Comparison of ENCODE assay signal across 29 mouse cellular contexts in the genomic region with DNA sequence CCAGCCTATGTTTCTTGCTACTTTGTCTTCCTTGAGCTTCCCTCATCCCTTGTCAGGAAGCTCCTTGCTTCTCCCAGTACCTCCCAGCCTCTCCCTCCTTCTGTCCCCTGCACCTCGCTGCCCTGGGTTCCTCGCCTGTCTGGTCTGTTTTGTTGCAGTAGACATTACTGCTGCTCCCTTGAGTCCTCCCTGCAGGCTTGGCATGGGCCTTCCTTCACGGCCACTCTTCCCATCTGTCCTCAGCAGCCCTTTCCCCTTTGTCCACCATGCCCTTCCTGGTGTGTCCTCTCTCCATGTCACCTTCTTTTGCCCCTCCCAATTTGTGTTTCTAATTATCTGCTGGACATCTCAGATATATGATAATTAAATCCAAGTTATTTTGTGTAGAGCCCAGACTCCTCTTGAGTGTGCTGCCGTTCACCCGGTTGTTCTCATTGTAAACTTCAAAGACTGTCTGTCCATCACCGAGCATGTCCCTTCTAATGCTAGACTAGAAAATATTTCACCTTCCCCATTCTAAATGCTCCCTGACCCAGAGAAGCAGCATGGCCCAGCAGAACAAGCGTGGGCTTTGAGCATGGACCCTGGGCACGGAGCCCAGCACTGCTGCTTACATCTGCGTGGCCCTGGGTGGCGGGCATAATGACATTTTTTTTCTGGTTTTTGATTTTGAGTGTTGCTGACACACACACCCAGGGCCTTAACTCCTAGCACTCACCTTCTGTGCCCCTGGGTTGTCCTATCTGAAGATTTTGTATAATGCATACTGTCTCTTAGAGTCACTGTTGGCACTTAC.
DNase-seq lines count a peak whose midpoint lies in the region; ATAC-seq and TF ChIP-seq lines count a peak whose summit lies in the region.
"Had no signal": no experiment of that assay in that cellular context is flagged by ENCODE, and none has a peak within 500 bp of the region (broad histone marks: within the 10 kb centered on the region; RNA-seq: fewer than 3 reads in every experiment).

No protein-coding gene starts in this region.

- TF ChIP-seq CTCF in intestine, postnatal 0 days (IDR thresholded peaks at IDR 0.05; ENCODE audit: low read depth), result no peak

- H3K27ac ChIP-seq in midbrain, embryonic 11.5 days (ENCODE audit: low read depth, low read length), result no peak overlapping the region
- H3K27ac ChIP-seq in midbrain, embryonic 10.5 days (replicated peaks), result no peak overlapping the region
- H3K27ac ChIP-seq in intestine, postnatal 0 days (ENCODE audit: low read depth, low read length), result no peak overlapping the region
- H3K27ac ChIP-seq: embryonic facial prominence, embryonic 10.5 days; embryonic facial prominence, embryonic 13.5 days; gastrocnemius, adult 2 months; heart, embryonic 15.5 days; hindbrain, embryonic 15.5 days; intestine, embryonic 15.5 days had no signal

- H3K4me2 ChIP-seq in midbrain, embryonic 11.5 days, result no peak overlapping the region
- no peak overlapping the region for H3K4me2 ChIP-seq in intestine, postnatal 0 days (replicated peaks; ENCODE audit: low read depth)
- H3K4me2 ChIP-seq: embryonic facial prominence, embryonic 13.5 days; heart, embryonic 12.5 days; heart, embryonic 15.5 days; hindbrain, embryonic 15.5 days; intestine, embryonic 15.5 days had no signal

- no peaks in the 10 kb centered on the region for H3K9me3 ChIP-seq in midbrain, embryonic 11.5 days (ENCODE audit: control insufficient read depth, low read length)
- no peaks in the 10 kb centered on the region for H3K9me3 ChIP-seq in midbrain, embryonic 10.5 days (replicated peaks)
- no peaks in the 10 kb centered on the region for H3K9me3 ChIP-seq in intestine, postnatal 0 days (ENCODE audit: control insufficient read depth)
- H3K9me3 ChIP-seq: embryonic facial prominence, embryonic 10.5 days; embryonic facial prominence, embryonic 13.5 days; heart, embryonic 12.5 days; heart, embryonic 15.5 days; hindbrain, embryonic 15.5 days; intestine, embryonic 15.5 days had no signal

- no peaks in the 10 kb centered on the region for H3K4me1 ChIP-seq in midbrain, embryonic 11.5 days (ENCODE audit: control insufficient read depth, insufficient read depth, low read length)
- no peaks in the 10 kb centered on the region for H3K4me1 ChIP-seq in midbrain, embryonic 10.5 days
- no peaks in the 10 kb centered on the region for H3K4me1 ChIP-seq in intestine, postnatal 0 days (replicated peaks; ENCODE audit: control insufficient read depth, insufficient read depth, low read length)
- H3K4me1 ChIP-seq: embryonic facial prominence, embryonic 10.5 days; embryonic facial prominence, embryonic 13.5 days; intestine, embryonic 15.5 days had no signal

- 92% methylated on average over 10 of the region's 10 CpGs for WGBS in midbrain, embryonic 11.5 days
- 91% methylated on average over 10 of the region's 10 CpGs for WGBS in midbrain, embryonic 10.5 days
- WGBS in intestine, postnatal 0 days, result 91% methylated on average over 10 of the region's 10 CpGs

- H3K27me3 ChIP-seq in midbrain, embryonic 11.5 days (ENCODE audit: control insufficient read depth, insufficient read depth, low read length), result no peaks in the 10 kb centered on the region
- H3K27me3 ChIP-seq in midbrain, embryonic 10.5 days (ENCODE audit: low read depth, poor library complexity, severe bottlenecking), result peaks cover 9% of the 10 kb centered on the region; the same call in 1 of the 2 replicates
- H3K27me3 ChIP-seq in intestine, postnatal 0 days (replicated peaks; ENCODE audit: control insufficient read depth, insufficient read depth, low read length), result no peaks in the 10 kb centered on the region
- H3K27me3 ChIP-seq: embryonic facial prominence, embryonic 13.5 days; heart, embryonic 12.5 days; heart, embryonic 15.5 days; intestine, embryonic 15.5 days; Patski had no signal

- intact Hi-C loops in heart, postnatal 10 days (cut with DNase I), result no loop called here

- no peaks in the 10 kb centered on the region for H3K36me3 ChIP-seq in midbrain, embryonic 11.5 days (ENCODE audit: control insufficient read depth, insufficient read depth, low read length)
- 0 out of 2 replicates have a peak, but pooled peaks cover 3% of the 10 kb centered on the region for H3K36me3 ChIP-seq in midbrain, embryonic 10.5 days
- peaks cover 7% of the 10 kb centered on the region for H3K36me3 ChIP-seq in intestine, postnatal 0 days (ENCODE audit: control insufficient read depth, insufficient read depth)
- H3K36me3 ChIP-seq: heart, embryonic 15.5 days; hindbrain, embryonic 15.5 days had no signal

- no peak overlapping the region for H3K4me3 ChIP-seq in midbrain, embryonic 11.5 days (ENCODE audit: low read depth, low read length)
- no peak overlapping the region for H3K4me3 ChIP-seq in midbrain, embryonic 10.5 days
- H3K4me3 ChIP-seq in intestine, postnatal 0 days (ENCODE audit: low read depth, low read length), result no peak overlapping the region
- H3K4me3 ChIP-seq: embryonic facial prominence, embryonic 10.5 days; embryonic facial prominence, embryonic 13.5 days; erythroblast, embryonic 14.5 days; gastrocnemius, adult 2 months; heart, embryonic 12.5 days; heart, embryonic 15.5 days; hindbrain, embryonic 15.5 days; intestine, embryonic 15.5 days had no signal

- no peak for ATAC-seq in midbrain, embryonic 11.5 days (ENCODE audit: low FRiP score)
- ATAC-seq in intestine, postnatal 0 days, result no peak
- ATAC-seq: forebrain, embryonic 14.5 days; forebrain, postnatal 0 days; intestine, embryonic 15.5 days; Patski had no signal

- H3K9ac ChIP-seq in midbrain, embryonic 11.5 days (ENCODE audit: low read length), result no peak overlapping the region
- no peak overlapping the region for H3K9ac ChIP-seq in intestine, postnatal 0 days (ENCODE audit: low read depth, low read length)
- H3K9ac ChIP-seq: embryonic facial prominence, embryonic 13.5 days; forebrain, postnatal 0 days; heart, embryonic 12.5 days; heart, embryonic 15.5 days; hindbrain, embryonic 15.5 days; intestine, embryonic 15.5 days had no signal

- peak; percentile 62 to 68 for DNase-seq in cerebellum, postnatal 10 days
- no peak for DNase-seq in cerebellum, adult 9-10 months
- DNase-seq in heart, adult 11 months, result peak; percentile 62
- no peak for DNase-seq in heart, postnatal 10 days
- peak; percentile 21 for DNase-seq in midbrain, embryonic 11.5 days (ENCODE audit: low spot score, missing footprints)
- DNase-seq in midbrain, embryonic 10.5 days (ENCODE audit: low spot score), result no peak
- peak; percentile 48 for DNase-seq in Muller cell, postnatal 12 days (ENCODE audit: inconsistent ontology term)
- DNase-seq: adrenal gland, postnatal 10 days; adrenal gland, postnatal 36 days; cerebellum, adult 11 months; cerebellum, adult 8-10 months; cerebellum, postnatal 36 days; embryo, embryonic 11 days; forebrain, postnatal 0 days; gastrocnemius, adult 2 months; gastrocnemius, postnatal 14 days; heart, adult 18-20 months; heart, postnatal 14 days; heart, postnatal 4 days had no signal

Comparison
In these comparisons a context has a peak if more than half of its experiments do, and no peak if none do; other contexts are left out.
1. DNase-seq: peak in cerebellum, postnatal 10 days (2 of 2), heart, adult 11 months (single experiment), midbrain, embryonic 11.5 days (single experiment) and Muller cell, postnatal 12 days (single experiment); none in cerebellum, adult 9-10 months (single experiment), heart, postnatal 10 days (0 of 2) and midbrain, embryonic 10.5 days (single experiment).